Mouse (Mus musculus): ENCODE measurements around the gene Slc38a5.

The Slc38a5 gene

DNA sequence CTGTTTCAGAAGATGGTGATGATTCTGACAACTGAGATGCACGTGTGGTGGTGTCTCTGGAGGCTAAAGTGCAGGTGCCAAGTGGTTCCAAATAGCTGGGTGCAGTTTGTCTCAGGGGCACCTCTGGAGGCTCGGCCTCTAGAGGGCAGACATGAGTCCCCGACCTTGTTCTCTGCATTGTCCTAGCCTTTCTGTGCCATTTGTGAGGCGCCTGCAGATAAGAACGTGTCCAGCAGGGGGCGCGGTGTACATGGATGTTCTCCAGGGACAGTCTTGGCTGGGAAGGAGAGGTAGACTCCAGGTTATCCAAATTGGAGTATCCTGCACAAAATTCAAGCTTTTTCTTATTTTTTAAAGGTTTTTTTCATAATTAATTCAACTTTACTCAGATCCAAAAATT is 44.0 kb downstream of the Slc38a5 start:
- DNase-seq, result peak; percentile 82

DNA sequence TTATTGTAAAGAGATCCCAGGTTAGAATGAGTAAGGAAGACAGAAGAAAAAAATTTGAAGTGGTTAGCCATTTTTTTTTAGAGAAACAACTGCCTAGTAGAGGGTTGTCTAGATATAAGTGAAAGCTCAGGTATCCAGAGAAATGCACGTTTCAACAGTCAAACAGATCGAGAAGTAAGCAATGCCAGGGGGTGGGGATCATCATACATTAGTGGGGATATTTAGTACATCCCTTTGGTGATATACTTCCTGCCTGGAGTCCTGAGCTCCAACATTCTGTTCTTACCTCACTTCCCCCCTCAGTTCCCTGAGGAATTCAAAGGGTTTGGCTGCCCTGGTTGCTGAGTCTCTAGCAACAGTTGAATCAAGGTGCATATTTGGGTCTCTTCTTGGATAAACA is 56.2 kb downstream of the Slc38a5 start, which contains the start of gene Ssxb10:
Gene Ssxb10 (plus strand): TSS at position 301 of the 400 bp plus-strand sequence.
- DNase-seq, result no peak
